Mouse (Mus musculus): Measurements from ENCODE around the gene Cobll1. TPM values are rescaled to one million over a fixed set of nuclear protein-coding genes. Genes with fewer than 3 reads are reported as not detected.

The Cobll1 gene
- total RNA-seq, 1 experiment from 2014 or later: 274 TPM

- DNase-seq: no peak
Observed at GRCm38 (mm10) chr2:65147431-65147830, 91.8 kb downstream of the Cobll1 start.

- DNase-seq: no peak
Observed at GRCm38 (mm10) chr2:65145421-65146117, 93.6 kb downstream of the Cobll1 start.

GRCm38 (mm10) chr2:65141093-65141661 is 98.0 kb downstream of the Cobll1 start:
- no peak for DNase-seq

DNA sequence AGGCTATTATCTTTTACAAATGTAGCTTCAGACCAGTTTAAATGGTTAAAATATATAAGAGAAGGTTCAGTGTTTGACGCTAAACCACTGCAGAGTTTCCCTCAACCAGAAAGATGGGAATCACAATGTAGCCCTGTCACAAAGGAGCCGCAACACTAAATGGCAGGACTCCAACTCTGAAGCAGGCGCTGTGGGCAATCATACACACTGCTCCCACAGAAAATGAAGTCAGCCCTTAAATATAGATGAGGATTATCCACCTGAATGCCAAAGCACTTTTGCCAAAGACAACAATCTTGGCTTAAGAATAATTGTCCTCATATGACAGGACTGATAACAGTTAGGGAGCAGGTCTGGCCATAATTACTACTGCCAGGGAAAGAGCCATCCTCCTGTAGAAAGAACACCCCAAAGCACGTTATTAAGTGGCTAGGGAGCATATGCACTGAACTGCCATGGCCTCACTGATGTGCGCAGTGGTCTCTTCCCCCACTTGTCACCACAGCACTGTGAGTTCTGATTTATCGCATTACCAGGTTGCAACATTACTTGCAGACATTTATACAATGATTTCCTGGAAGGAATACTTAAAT is 98.8 kb downstream of the Cobll1 start:
- no peak for DNase-seq

DNA sequence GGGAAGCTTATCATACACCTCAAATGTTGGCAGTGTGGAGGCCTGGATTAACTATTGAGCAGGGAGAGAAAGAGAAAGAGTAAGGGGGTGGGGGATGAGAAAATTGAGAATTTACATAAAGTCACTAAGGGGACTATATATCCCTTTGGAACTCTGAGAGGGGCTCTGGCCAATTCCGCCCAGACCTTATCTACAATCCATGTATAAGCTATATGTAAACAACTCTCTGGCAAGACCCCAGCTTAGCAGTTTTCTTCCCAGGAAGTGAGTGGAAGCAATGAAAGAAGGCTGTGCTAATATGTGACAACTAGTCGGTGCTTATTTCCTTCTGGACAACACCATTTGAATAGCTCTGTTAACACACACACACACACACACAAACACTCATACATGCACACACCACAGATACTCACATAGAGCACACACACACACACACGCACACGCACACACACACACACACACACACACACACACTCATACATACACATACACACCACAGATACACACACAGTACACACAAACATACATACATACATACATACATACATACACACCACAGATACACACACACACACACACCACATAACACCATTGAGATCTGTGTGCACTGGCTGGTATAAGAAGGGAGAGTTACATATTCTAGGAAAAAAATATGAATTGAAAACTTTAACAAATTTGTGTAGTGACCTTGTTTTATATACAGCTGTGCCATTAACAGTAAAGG is 99.4 kb downstream of the Cobll1 start:
- DNase-seq: no peak

GRCm38 (mm10) chr2:65138992-65139391 is 100.2 kb downstream of the Cobll1 start:
- no peak for DNase-seq

DNA sequence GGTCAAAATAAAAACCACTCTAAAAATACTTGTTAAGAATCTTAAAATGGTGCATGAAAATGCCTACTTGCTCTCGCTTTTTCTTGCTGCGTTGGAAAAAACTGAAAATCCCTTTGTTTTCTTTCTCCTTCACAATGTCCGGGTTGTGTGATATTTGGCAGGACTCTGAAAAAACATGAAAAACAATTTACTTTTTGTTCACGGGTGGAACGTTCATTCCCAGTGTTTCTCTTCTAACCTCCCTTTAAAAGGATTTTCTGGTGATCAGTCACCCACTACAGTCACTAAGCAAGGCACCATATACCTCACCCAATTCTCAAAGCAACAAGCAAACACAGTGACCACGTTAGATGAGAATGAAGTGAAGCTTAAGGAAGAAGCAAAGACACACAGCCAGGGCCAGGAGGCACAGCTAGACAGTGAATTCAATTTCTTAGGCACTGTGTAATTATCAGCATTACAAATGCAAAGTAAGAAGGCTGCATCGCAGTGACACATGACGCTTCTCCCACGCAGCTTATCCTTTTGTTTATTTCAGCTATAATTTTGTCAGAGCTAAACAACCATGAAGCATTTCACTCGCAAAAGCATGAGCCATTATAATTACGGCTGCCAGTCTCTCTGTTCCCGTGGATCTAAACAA is 112.9 kb downstream of the Cobll1 start:
- DNase-seq: no peak

DNA sequence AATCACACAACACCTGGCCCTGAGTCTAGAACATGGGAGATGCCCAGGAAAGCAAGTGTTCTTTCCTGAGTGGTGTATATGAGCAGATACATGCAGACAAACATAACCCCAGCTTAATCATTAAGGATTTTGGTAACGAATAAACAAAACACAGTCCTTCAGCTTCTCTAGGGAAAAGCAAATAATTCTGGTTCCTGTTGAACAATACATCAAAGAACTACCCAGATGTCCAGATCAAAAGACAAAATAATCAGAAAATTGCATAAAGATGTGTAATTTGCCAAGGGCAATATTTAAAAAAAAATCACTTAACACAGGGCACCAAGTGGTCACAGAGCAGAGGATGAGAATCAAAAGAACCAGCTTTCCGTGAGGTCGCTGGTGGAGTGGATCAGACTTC is 115.5 kb downstream of the Cobll1 start:
- DNase-seq: no peak

- no peak for DNase-seq
Observed at GRCm38 (mm10) chr2:65121435-65121834, 117.8 kb downstream of the Cobll1 start.

GRCm38 (mm10) chr2:65121012-65121411 is 118.2 kb downstream of the Cobll1 start:
- no peak for DNase-seq

DNA sequence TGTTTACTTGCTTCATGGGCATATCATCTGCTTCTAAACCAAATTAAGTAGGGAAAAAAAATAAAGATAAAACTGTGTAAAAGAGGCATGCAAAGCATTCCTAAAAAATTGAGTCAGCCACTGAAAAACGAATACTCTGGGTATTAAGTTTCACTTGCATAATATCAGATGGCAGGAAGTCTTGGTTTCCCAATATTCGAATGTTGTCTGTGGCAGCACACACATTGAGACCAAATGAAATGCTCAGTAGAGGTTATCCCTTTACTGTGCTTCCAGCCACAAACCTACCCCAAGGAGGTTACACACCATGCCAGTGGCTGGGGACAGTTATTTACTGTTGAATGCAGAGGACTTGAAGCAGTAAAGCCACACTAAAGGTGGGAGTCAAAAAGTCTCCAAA is 119.1 kb downstream of the Cobll1 start:
- DNase-seq: no peak

- DNase-seq: no peak
Observed at GRCm38 (mm10) chr2:65119667-65120066, 119.5 kb downstream of the Cobll1 start.

- DNase-seq: no peak
Observed at GRCm38 (mm10) chr2:65119076-65119475, 120.1 kb downstream of the Cobll1 start.

GRCm38 (mm10) chr2:65117859-65118258 is 121.3 kb downstream of the Cobll1 start:
- no peak for DNase-seq

GRCm38 (mm10) chr2:65116428-65117125 is 122.6 kb downstream of the Cobll1 start:
- no peak for DNase-seq

DNA sequence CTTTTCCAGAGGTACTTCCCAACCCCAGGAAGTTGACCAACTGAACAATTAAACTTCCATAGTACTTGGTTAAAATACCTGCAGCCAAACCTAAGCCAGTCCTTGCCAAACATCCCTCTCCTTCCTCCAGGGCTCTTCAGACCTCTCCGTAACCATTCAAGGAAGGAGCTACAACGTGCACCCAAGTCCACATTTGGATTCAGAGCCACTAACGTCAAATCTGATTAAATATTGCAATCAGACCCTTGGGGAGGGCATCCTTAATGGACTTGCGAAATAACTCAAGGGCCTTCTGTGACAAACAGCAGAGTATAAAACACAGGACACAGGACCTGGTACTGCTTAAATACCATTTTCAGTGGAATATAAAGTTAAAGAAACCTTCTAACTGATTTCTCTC is 126.0 kb downstream of the Cobll1 start:
- no peak for DNase-seq

DNA sequence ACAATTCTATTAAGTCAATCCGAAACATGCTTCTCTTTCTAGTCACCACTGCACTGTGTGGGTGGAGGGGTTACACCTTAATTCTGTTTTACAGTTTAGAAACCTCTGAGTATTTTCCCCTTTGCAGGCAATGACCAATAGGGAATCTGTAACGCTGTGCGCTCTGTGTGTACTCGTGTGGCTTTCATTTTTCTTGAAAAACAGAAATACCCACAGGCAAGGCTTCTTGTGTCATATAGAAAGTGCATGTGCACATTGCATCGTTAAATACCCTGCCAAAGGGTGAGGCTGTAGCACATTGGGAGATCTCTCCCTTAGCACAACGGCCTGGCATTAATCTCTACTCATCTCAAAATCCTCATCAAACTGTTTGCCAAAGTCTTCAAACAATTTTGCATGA is 134.6 kb downstream of the Cobll1 start:
- DNase-seq: no peak

DNA sequence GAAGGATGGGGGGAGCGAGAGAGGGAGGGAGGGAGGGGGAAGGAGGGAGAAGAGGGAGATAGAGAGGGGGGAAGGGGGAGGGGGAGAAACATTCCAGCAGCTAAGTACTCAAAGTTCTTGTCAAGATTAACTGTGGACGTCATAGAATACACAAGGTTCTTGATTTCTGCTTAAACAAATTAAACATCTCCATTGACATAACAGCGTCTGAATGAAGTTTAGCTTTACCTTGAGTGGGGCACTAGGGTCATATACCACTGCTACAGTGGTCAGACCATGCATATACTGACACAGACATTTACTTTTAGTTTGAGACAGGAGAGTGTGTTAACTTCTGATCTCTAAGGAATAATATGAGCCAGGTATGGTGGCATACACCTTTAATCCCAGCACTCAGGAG is 135.4 kb downstream of the Cobll1 start:
- no peak for DNase-seq

GRCm38 (mm10) chr2:65101388-65101787 is 137.8 kb downstream of the Cobll1 start:
- DNase-seq: no peak

DNA sequence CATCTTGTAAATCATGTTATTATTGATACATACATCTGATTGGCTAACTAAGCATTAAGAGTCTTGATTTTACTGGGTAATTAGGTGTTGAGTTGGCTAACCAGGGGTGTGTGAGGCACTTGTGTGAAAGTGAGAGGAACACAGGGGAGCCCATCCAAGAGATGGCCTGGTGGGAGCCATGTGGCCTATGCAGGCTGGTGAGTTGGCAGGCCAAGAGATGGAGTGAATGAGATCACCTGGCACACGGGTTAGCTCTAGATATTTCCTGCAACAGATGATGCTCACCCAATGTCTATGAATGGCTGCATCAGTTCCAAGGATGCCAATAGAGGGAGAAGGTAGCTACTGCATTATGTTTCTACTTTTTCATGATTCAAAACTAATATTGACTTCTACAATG is 139.2 kb downstream of the Cobll1 start:
- no peak for DNase-seq

DNA sequence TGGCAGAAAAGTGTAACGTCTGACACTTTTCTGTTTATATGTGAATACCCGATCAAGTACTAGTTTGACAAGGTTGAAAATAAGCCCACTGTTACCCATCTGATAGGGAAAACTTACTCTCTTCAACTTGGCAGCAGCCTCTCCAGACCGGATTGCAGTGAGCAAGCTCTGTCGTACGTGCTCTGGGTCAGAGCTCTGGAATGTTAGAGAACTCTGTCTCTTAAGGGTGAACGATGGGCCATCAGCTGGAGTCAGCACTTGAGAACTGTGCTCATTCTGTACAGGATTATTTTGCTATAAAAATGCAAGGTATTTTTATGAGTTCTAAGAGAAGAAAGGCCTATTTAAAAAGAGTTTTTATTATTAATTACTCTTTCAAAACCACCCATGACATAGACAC is 143.6 kb downstream of the Cobll1 start:
- no peak for DNase-seq

- no peak for DNase-seq
Observed at GRCm38 (mm10) chr2:65093990-65094389, 145.2 kb downstream of the Cobll1 start.

Data from adrenal gland, postnatal 25 days (tissue).